Mouse (Mus musculus): ENCODE measurements around the gene Wnk2. TPM values are rescaled to one million over a fixed set of nuclear protein-coding genes. Genes with fewer than 3 reads are reported as not detected.

Gene Wnk2
- total RNA-seq, 2 experiments from 2014 or later: 129 to 145 TPM

GRCm38 (mm10) chr13:49188219-49188965 is 40.6 kb upstream of the Wnk2 start:
- Histone ChIP-seq H3K27ac (peak overlapping the region; percentile 95), H3K4me3 (peak overlapping the region; percentile 89)
- no peak for DNase-seq (ENCODE audit: extremely low spot score in 1 of 2, low spot score in 2 of 2)
- no peak for TF ChIP-seq CTCF (IDR thresholded peaks at IDR 0.05)
- intact Hi-C loops (cut with DNase I): no loop called here

DNA sequence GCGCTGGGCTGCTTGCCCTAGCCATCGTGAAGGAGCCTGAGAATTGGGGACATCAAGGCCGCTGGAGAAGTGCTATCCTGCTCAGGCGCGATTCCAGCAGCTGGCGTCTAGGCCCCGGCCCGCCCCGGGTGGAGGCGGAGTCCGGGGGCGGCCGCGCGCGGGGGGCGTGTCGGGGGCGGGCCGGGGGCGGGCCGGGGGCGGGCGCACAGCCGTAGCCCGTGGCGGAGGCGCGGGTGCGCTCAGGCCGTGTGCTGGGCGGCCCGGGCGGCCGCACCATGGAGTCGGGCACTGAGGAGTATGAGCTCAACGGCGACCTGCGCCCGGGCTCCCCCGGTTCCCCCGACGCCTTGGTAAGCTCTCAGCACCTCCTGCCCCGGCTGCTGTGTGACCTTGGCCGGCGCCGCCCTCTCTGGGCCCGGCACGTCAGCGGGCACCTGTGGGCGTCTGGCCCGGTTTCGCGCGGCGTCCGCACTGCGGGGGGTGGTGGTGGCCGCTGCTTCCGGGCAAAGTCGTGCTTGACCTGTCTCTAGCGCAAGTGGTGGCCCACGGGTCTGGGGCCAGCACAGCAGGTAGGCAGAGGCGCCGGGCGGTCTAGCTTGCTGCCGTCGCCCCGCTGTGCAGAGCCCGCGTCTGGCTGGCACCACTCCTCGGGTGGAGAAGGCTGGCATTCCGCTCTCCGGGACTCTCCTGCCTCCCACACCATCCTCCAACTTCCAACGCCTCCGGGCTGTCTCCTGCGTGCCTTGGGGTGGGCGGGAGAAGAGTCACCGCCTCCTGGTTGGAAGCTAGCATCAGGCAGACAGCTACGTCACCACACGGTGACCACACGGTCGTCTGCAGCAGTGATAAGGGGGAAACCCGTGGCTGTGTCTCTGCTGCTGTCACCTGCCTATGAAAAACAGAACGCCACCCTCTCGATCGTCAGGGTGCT is 39.7 kb upstream of the Wnk2 start, which contains the start of gene Ninj1:
Gene Ninj1, plus strand, starts transcription at position 198 of the 931 bp plus-strand sequence.
- no peak for TF ChIP-seq CTCF (IDR thresholded peaks at IDR 0.05)
- intact Hi-C loops (cut with DNase I): no loop called here
- H3K4me3 ChIP-seq: peak within 1 kb of the TSS; percentile 89
- peak within 1 kb of the TSS; percentile 95 for H3K27ac ChIP-seq
- peak; percentile 78 to 79 for DNase-seq (ENCODE audit: extremely low spot score in 1 of 2, low spot score in 2 of 2)

DNA sequence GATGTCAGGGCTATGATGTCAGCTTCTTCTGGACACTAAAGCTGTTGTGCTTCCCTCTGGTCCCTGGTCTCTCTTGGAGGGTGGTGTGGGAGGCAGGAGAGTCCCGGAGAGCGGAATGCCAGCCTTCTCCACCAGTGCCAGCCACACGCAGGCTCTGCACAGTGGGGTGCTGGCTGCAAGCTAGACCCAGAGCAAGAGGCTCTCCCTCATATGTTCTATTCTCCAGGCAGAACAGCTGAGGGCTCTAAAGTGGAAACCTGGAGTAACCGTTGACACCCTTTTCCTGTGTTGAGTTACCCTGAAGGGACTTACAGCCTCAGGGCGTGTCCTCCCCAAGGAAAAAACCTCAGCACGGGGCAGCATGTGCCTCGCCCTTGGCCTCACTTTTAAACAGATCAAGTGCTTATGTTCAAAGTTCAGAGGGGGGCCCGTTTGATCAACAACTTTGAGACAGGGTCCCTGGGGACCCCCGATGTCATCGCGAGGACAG is 39.0 kb upstream of the Wnk2 start:
- intact Hi-C loops (cut with DNase I): no loop called here
- TF ChIP-seq CTCF (IDR thresholded peaks at IDR 0.05): no peak
- Histone ChIP-seq H3K27ac (peak overlapping the region; percentile 86), H3K4me3 (peak overlapping the region; percentile 30)
- no peak for DNase-seq (ENCODE audit: extremely low spot score in 1 of 2, low spot score in 2 of 2)

DNA sequence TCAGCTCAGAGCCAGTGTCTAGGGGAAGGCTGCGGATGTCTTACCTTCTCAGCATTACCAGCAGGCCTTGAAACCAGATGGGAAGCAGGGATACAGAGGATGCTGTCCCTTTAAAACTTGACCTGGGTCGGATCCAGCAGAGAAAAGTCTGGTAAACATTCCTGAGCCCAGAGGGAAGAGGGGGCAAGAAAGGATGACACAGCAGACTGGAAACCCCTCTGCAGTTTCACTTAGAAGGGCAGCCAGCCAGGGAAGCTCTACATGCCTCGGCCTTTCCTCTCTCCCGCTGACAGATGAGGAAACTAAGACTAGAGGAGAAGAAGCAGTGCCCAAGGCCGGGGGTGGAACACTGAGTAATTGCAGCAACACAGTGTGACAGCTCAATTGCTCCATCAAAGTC is 35.8 kb upstream of the Wnk2 start:
- H3K4me3 ChIP-seq: no peak overlapping the region
- no peak for DNase-seq (ENCODE audit: extremely low spot score in 1 of 2, low spot score in 2 of 2)
- intact Hi-C loops (cut with DNase I): no loop called here
- TF ChIP-seq CTCF (IDR thresholded peaks at IDR 0.05): no peak
- no peak overlapping the region for H3K27ac ChIP-seq

DNA sequence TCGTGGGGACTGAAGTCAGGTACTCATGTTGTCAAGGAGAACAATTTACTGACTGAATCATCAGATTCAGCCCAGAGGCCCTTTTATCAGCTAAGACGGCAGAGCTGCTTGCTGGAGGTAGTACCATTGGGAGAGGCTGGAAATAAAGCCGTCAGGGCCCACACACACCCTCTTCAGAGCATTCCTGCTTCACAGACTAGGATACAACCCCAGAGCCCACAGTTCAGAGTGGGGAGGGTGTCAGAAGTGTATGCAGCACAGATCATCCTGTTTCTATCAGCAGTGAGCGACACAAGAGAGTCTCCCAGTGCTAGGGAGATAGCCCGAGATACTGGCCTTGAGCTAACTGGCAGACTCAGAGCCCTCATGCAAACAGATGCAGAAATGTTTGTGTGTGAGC is 35.3 kb upstream of the Wnk2 start:
- DNase-seq (ENCODE audit: extremely low spot score in 1 of 2, low spot score in 2 of 2): no peak
- intact Hi-C loops (cut with DNase I): no loop called here
- no peak overlapping the region for H3K27ac ChIP-seq
- TF ChIP-seq CTCF (IDR thresholded peaks at IDR 0.05): no peak
- H3K4me3 ChIP-seq: no peak overlapping the region

- no peak for DNase-seq (ENCODE audit: extremely low spot score in 1 of 2, low spot score in 2 of 2)
- no peak for TF ChIP-seq CTCF (IDR thresholded peaks at IDR 0.05)
- intact Hi-C loops (cut with DNase I): no loop called here
- no peak overlapping the region for H3K4me3 ChIP-seq
- H3K27ac ChIP-seq: no peak overlapping the region
Measured at GRCm38 (mm10) chr13:49181411-49181984, 33.7 kb upstream of the Wnk2 start.

DNA sequence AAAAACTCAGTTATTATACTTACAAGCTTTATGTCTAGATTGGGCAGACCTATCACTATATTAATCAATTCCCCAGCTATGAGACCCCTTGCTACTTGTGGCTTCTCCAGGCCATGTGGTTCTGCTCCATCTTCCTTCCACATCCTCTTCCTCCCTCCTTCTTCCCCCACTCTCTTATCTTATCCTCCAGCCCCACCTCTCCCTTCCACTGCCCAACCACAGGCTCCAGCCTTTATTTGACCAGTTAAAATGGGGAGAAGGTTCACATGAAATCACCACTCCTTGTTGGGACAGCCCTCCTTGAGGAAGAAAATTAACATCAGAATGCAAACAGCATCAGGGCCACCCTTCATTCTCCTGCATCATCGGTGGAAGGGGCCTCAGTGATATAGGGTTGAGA is 32.9 kb upstream of the Wnk2 start:
- TF ChIP-seq CTCF (IDR thresholded peaks at IDR 0.05): no peak
- intact Hi-C loops (cut with DNase I): no loop called here
- no peak overlapping the region for H3K27ac ChIP-seq
- no peak overlapping the region for H3K4me3 ChIP-seq
- no peak for DNase-seq (ENCODE audit: extremely low spot score in 1 of 2, low spot score in 2 of 2)

- no peak for TF ChIP-seq CTCF (IDR thresholded peaks at IDR 0.05)
- intact Hi-C loops (cut with DNase I): no loop called here
- H3K27ac ChIP-seq: no peak overlapping the region
- no peak for DNase-seq (ENCODE audit: extremely low spot score in 1 of 2, low spot score in 2 of 2)
- no peak overlapping the region for H3K4me3 ChIP-seq
Measured at GRCm38 (mm10) chr13:49180274-49180673, 32.5 kb upstream of the Wnk2 start.

DNA sequence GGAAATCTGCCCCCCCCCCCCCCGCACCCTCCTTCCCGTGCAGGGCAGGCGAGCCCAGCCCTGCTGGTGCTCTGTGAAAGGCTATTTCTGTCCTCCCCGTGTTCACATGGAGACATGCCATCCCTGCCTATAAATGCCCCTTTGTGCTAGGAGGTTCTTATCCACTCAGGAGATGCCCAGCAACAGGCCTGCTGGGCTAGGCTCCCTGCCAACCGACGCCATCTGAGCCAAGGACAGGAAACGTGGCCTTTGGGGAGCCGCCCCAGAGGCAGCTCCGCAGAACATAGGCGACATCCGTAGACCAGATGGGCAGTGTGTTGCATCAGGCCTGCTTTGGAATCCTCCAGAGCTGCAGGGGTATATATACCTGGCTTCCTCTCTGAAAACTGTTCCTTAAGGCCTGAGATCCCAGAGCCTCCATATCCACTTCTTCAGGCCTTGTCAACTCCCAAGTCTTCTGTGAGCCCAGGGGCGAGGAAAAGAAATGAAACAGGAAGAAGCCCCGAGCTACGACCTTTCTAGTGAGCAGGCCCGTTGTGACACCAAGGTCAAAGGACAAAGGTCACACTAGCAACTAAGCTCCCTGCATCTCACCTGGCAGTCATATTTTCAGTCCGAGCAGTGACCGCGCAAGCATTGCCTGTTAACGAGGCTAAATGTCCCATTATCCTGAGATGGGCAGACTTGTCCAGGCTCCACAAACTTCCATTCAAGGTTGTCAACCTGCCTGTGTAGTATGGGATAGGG is 31.2 kb upstream of the Wnk2 start:
- no peak; the same call in 1 of the 2 replicates for TF ChIP-seq CTCF (IDR thresholded peaks at IDR 0.05)
- intact Hi-C loops (cut with DNase I): loop anchor here (10.0 kb wide), 1 partner anchor 304 kb away; the partner anchor contains the start of gene Phf2
- no peak overlapping the region for H3K27ac ChIP-seq

GRCm38 (mm10) chr13:49175509-49175908 is 27.7 kb upstream of the Wnk2 start:
- Histone ChIP-seq H3K4me3 (no peak overlapping the region), H3K27ac (no peak overlapping the region)
- intact Hi-C loops (cut with DNase I): loop anchor here (10.0 kb wide), 1 partner anchor 301 kb away; the partner anchor contains the start of gene Phf2
- no peak for TF ChIP-seq CTCF (IDR thresholded peaks at IDR 0.05)
- no peak for DNase-seq (ENCODE audit: extremely low spot score in 1 of 2, low spot score in 2 of 2)

More for the DNA sequence above, 31.2 kb upstream of the Wnk2 start:
- H3K4me3 ChIP-seq: no peak overlapping the region
- DNase-seq (ENCODE audit: extremely low spot score in 1 of 2, low spot score in 2 of 2): peak; percentile 56 to 66
